Mouse (Mus musculus) heart, embryonic 11.5 days (tissue): Measurements from ENCODE around the gene Maml1. TPM values are rescaled to one million over a fixed set of nuclear protein-coding genes. Genes with fewer than 3 reads are reported as not detected.
A peak's percentile ranks its signal among the peaks of the same experiment; 100 is the strongest.

ENCODE experiments used
- ATAC-seq: fragments of 200-750 bp; cut with Nextera tagmentation; replicated peaks from 2 replicates; pipeline ENCODE4 v1.8.0; 2017; ENCODE audit warnings: moderate library complexity; ENCODE audit not compliant: insufficient number of reproducible peaks, low FRiP score, low TSS enrichment
- H3K27ac ChIP-seq: fragments of 300-500 bp; sonication (generic); 2 replicates; pipeline ENCODE4 v1.5.1; 2014; ENCODE audit warnings: mild to moderate bottlenecking, low read depth, low read length
- H3K27me3 ChIP-seq: fragments of 300-500 bp; sonication (generic); 2 replicates; pipeline ENCODE4 v1.6.1; 2014; ENCODE audit warnings: mild to moderate bottlenecking, low read length, mixed read lengths; ENCODE audit not compliant: control insufficient read depth, insufficient read depth
- H3K36me3 ChIP-seq: fragments of 300-500 bp; sonication (generic); 2 replicates; pipeline ENCODE4 v1.6.1; 2014; ENCODE audit warnings: mild to moderate bottlenecking, low read length, moderate library complexity, mixed read lengths; ENCODE audit not compliant: control insufficient read depth, insufficient read depth
- H3K4me1 ChIP-seq: fragments of 300-500 bp; sonication (generic); 2 replicates; pipeline ENCODE4 v1.6.1; 2014; ENCODE audit warnings: low read length; ENCODE audit not compliant: control insufficient read depth, insufficient read depth
- H3K4me2 ChIP-seq: fragments of 300-500 bp; sonication (generic); 2 replicates; pipeline ENCODE4 v1.6.1; 2014; ENCODE audit warnings: mild to moderate bottlenecking, moderate library complexity
- H3K4me3 ChIP-seq: fragments of 300-500 bp; sonication (generic); 2 replicates; pipeline ENCODE4 v1.5.1; 2014; ENCODE audit warnings: low read depth, low read length
- H3K9ac ChIP-seq: fragments of 300-500 bp; sonication (generic); 2 replicates; pipeline ENCODE4 v1.6.1; 2014; ENCODE audit warnings: mild to moderate bottlenecking, low read depth, low read length, moderate library complexity
- H3K9me3 ChIP-seq: fragments of 300-500 bp; sonication (generic); replicated peaks from 2 replicates; pipeline ENCODE4 v1.6.1; 2016; ENCODE audit warnings: low read length; ENCODE audit not compliant: control insufficient read depth
- WGBS: fragments of 180-500 bp; shearing (Covaris S2); extraction: QIAGEN DNeasy Blood & Tissue Kit; methylation state at CpG from one replicate; pipeline ENCODE4 v1.1.7; 2014; ENCODE audit not compliant: insufficient replicate concordance; 5-methylcytosine and 5-hydroxymethylcytosine counted together
- polyA plus RNA-seq: library from polyadenylated mRNA; unstranded; fragments of >200 nt; fragmentation: Nextera tagmentation; extraction: Ambion mirVana; gene quantifications from 2 replicates; pipeline ENCODE4 v1.2.1, GENCODE M21; 2014

Gene Maml1
- polyA plus RNA-seq, 1 experiment from 2014 or later, result 5.9 TPM

GRCm38 (mm10) chr11:50215633-50216032 is 76.5 kb downstream of the Maml1 start:
- Histone ChIP-seq H3K4me3 (0 out of 2 replicates have a peak overlapping the region, but pooled peaks have one; percentile 4), H3K4me1 (peaks cover 31% of the 10 kb centered on the region), H3K36me3 (no peaks in the 10 kb centered on the region), H3K4me2 (peak overlapping the region; percentile 49), H3K9me3 (no peaks in the 10 kb centered on the region), H3K9ac (no peak overlapping the region), H3K27me3 (no peaks in the 10 kb centered on the region), H3K27ac (no peak overlapping the region)
- 10% methylated on average over 9 of the region's 9 CpGs for WGBS
- ATAC-seq, result no peak

GRCm38 (mm10) chr11:50214631-50215030 is 77.5 kb downstream of the Maml1 start:
- H3K4me1 ChIP-seq, result peaks cover 31% of the 10 kb centered on the region
- no peak for ATAC-seq
- H3K36me3 ChIP-seq, result no peaks in the 10 kb centered on the region
- WGBS, result 91% methylated on average over 6 of the region's 6 CpGs
- H3K9ac ChIP-seq, result no peak overlapping the region
- no peak overlapping the region for H3K4me3 ChIP-seq
- no peaks in the 10 kb centered on the region for H3K9me3 ChIP-seq
- H3K4me2 ChIP-seq, result no peak overlapping the region
- no peaks in the 10 kb centered on the region for H3K27me3 ChIP-seq
- no peak overlapping the region for H3K27ac ChIP-seq

DNA sequence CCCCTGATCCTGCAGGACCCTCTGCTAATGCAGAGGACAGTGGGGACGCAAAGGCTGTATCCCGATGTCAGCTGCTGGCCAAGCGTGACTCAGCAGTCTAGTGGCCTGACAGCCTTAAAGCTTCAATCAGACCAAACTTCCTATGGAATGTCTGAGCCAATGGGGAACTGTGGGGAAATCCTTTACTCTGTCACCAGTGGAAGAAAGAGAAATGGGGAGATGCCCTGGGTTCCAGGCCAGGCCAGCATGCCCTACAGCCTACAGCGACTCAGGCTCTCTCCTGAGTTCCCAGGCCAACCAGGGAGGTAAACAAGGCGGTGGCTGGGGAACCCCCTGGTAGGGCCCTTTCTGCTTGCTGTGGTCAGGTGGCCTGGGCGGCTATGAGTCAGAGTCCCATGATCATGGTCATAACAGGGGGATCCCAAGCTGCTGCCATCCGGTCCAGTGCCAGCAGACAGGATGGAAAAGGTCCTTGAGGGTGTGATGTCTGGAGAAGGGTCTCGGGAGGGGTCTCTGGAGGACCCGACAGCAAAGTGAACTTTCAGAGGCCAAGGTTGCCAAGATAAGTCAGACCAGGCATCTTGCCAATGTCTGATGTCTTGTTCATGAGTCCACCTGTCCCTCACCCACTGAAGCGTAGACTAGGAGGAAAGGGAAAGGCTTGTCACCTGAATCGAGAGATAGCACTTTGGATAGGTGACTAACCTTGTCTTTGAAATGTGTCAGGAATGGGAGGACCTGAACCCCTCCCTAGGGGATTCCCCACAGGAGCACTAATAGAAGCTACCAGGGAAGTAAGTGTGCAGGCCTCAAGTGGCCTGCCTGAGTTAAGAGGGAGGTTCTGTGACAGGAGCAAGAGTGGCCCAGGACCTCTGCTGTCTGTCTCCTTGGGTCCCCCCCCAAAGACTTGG is 79.0 kb downstream of the Maml1 start:
- peak overlapping the region; percentile 68 for H3K27ac ChIP-seq
- no peaks in the 10 kb centered on the region for H3K36me3 ChIP-seq
- H3K9me3 ChIP-seq, result no peaks in the 10 kb centered on the region
- H3K9ac ChIP-seq, result no peak overlapping the region
- 0 out of 2 replicates have a peak, but pooled peaks have one; percentile 28 for ATAC-seq
- H3K4me3 ChIP-seq, result no peak overlapping the region
- H3K4me2 ChIP-seq, result peak overlapping the region; percentile 27
- no peaks in the 10 kb centered on the region for H3K27me3 ChIP-seq
- peaks cover 36% of the 10 kb centered on the region for H3K4me1 ChIP-seq
- 38% methylated on average over 11 of the region's 11 CpGs for whole genome bisulfite sequencing

GRCm38 (mm10) chr11:50212060-50212739 is 79.9 kb downstream of the Maml1 start:
- H3K27ac ChIP-seq, result peak overlapping the region; percentile 68; the same call in 1 of the 2 replicates
- no peaks in the 10 kb centered on the region for H3K27me3 ChIP-seq
- H3K4me2 ChIP-seq, result no peak overlapping the region
- H3K4me3 ChIP-seq, result no peak overlapping the region
- no peak for ATAC-seq
- no peaks in the 10 kb centered on the region for H3K9me3 ChIP-seq
- peaks cover 34% of the 10 kb centered on the region for H3K4me1 ChIP-seq
- 77% methylated on average over 3 of the region's 3 CpGs for WGBS
- no peak overlapping the region for H3K9ac ChIP-seq
- peaks cover 1% of the 10 kb centered on the region for H3K36me3 ChIP-seq

GRCm38 (mm10) chr11:50211322-50212059 is 80.6 kb downstream of the Maml1 start:
- Histone ChIP-seq H3K4me3 (peak overlapping the region; percentile 80), H3K9ac (peak overlapping the region; percentile 92)
- ATAC-seq, result no peak

DNA sequence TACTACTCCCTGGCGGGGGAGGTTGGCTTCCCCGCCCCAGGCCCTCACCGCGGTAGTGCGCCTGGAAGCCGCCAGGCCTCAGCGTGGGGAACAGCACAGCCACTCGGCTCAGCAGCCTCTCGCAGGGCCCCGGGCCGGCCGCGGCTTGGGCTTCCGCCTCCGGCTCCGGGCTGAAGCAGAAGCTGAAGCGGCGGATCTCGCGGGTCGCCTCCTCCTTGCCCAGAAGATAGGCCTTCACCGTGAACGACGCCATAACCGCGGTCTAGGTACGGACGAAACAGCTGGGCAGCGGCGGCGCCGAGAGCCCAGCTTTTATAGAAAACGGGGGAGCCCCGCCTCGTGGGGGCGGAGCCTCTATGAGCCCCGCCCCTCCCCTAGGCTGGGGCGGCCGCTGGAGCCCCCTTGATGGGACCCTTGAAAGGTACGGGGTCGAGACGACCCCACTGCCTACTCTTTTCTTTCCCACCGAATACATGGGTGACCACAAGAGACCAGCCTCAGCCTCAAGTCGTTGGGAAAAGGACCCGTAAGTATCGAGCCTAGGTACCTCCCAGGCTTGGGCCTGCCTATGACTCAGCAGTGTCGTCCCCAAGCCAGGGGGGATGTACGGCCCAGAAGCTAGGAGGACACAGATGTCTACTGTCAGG is 81.5 kb downstream of the Maml1 start, which contains the start of the genes Sqstm1 and Mgat4b:
Gene Sqstm1, minus strand, starts transcription at position 323 of the 647 bp plus-strand sequence.
Gene Mgat4b, plus strand, starts transcription at position 386 of the 647 bp plus-strand sequence.
- H3K27ac ChIP-seq, result peak within 1 kb of the TSS; percentile 97
- H3K4me3 ChIP-seq, result peak within 1 kb of the TSS; percentile 80
- H3K27me3 ChIP-seq, result no peaks in the 10 kb centered on the region
- H3K4me2 ChIP-seq, result peak within 1 kb of the TSS; percentile 62
- ATAC-seq, result peak; percentile 61
- under 1% methylated on average over 48 of the region's 48 CpGs for WGBS
- peaks cover 27% of the 10 kb centered on the region for H3K4me1 ChIP-seq
- peaks cover 16% of the 10 kb centered on the region for H3K36me3 ChIP-seq
- H3K9me3 ChIP-seq, result no peaks in the 10 kb centered on the region
- H3K9ac ChIP-seq, result peak within 1 kb of the TSS; percentile 92

More at GRCm38 (mm10) chr11:50211322-50212059, 80.6 kb downstream of the Maml1 start:
- H3K27me3 ChIP-seq, result no peaks in the 10 kb centered on the region
- 90% methylated on average over 3 of the region's 3 CpGs for WGBS
- peaks cover 8% of the 10 kb centered on the region for H3K36me3 ChIP-seq
- H3K9me3 ChIP-seq, result no peaks in the 10 kb centered on the region
- peaks cover 34% of the 10 kb centered on the region for H3K4me1 ChIP-seq
- peak overlapping the region; percentile 62 for H3K4me2 ChIP-seq
- H3K27ac ChIP-seq, result peak overlapping the region; percentile 97

GRCm38 (mm10) chr11:50210101-50210504 is 82.0 kb downstream of the Maml1 start:
- H3K36me3 ChIP-seq, result peaks cover 21% of the 10 kb centered on the region
- peaks cover 24% of the 10 kb centered on the region for H3K4me1 ChIP-seq
- peak overlapping the region; percentile 62 for H3K4me2 ChIP-seq
- peak overlapping the region; percentile 92 for H3K9ac ChIP-seq
- WGBS, result under 1% methylated on average over 24 of the region's 24 CpGs
- no peaks in the 10 kb centered on the region for H3K9me3 ChIP-seq
- no peaks in the 10 kb centered on the region for H3K27me3 ChIP-seq
- ATAC-seq, result peak; percentile 90
- peak overlapping the region; percentile 97 for H3K27ac ChIP-seq
- peak overlapping the region; percentile 80 for H3K4me3 ChIP-seq
